Mouse (Mus musculus) CD4-positive, CD25-positive, alpha-beta regulatory T cell, adult 2 months (primary cell): ENCODE results near the gene Cars.
"Not testable (repeated sequence)": the region's sequence is repeated elsewhere in the genome, so short reads cannot be mapped to it uniquely, and the experiment has no call there.

Experiments
- DNase-seq: peaks from one replicate; pipeline ENCODE4 v3.0.0-alpha.2; 2012; ENCODE audit warnings: low read depth, low spot score

Gene Cars

DNA sequence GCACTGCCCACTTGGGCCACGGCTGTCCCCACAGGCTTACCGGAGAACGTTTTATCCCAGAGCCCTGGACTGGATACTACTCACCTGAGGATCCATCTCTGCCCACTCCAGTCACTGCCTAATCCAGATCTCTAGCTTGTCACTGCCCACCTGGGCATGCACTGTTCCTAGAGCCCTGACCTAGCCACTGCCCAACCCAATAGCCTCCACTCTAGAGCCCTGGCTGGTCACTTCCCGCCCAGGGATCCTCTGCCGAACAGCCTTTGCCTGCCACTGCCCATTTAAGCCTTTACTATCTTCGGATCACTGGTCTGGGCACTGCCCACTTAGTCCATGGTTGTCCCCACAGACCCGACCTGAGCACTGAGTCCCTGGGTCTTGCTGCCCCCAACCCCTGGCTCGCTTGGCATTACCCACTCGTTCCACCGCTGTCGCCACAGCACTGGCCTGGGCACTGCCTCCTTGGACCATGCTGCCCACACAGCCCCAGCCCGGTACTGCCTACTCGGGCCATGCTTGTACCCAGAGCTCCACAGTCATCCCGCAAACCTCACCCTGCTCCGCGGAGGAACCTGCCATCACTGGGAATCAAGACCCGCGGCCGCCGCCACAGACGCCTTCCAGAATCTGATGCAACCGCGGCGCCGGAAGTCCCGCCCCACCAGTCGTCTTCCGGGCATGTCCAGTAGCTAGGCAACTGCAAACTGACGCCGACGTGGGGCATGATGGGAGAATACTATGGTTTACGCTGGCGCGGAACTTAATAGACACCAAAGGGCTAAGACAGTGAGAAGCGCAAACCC is at the start of gene Cars:
Cars (minus strand) TSS at position 663 of the 803 bp plus-strand sequence.
- DNase-seq, result peak; percentile 98

DNA sequence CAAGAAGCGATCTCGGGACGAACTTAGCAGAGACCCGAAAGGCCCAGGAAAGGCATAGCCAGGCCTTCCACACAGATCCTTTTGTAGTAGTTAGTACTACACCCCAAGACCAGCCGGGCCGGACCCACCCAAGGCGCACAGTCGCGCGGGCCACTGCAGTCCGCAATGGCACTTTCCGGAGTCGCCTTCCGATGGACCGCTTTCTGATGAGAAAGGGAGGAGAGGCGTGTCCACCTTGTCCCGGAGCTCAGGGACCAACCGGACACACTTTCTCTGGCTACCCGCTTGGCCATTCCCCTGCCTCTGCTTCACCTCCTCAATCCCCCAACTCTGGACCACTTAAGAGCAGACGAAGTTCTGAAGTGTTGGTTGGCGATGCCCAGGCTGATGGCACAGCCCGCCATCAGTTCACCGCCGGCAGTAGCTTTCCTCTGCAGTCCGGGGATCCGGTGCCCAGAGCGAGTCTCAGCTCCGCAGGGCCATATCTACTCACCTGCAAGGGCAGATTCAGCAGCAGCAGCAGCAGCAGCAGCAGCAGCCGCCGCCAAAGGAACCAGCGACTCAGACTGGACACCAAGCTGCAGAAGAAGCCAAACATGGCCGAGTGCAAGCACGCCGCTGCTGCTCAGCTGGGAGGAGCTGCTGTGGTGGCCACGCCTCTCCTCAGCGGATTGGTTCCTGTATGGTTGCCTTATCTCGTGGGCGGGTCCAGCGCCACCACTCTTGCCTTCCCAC is 49.3 kb upstream of the Cars start, which contains the start of gene Tnfrsf22:
Tnfrsf22 (minus strand) TSS at position 628 of the 735 bp plus-strand sequence.
- peak; percentile 94 for DNase-seq

- not testable (repeated sequence) for DNase-seq
Measured at GRCm38 (mm10) chr7:143643949-143644348, 44.1 kb upstream of the Cars start.

DNA sequence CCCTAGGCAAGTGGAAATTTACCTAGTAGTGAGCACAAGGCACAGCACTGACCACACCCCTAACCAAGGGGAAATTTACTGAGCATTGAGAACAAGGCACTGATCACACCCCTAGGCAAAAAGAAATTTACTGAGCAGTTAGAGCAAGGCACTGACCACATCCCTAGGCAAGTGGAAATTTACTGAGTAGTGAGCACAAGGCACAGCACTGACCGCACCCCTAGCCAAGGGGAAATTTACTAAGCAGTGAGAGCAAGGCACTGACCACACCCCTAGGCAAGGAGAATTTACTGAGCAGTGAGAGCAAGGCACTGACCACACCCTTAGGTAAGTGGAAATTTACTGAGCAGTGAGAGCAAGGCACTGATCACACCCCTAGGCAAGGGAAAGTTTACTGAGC is 36.8 kb upstream of the Cars start:
- DNase-seq, result peak; percentile 38

DNA sequence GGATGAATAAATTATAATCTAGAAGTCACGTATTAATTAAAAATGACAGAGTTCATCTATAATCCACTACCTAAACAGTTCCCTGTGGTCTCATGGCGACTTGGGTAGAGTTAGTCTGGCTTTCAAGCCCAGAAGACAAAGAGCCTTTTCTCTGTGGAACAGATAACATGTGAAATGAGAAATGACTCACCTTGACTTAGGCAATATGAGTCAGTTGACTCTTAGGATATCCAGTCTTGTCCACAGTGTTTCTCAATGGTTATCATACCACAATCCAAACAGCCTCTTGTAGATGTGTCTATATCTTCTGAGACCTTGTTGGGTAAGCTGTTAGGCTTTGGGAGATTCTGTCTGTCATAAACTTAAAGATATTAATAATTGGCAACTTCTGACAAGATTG is 31.6 kb upstream of the Cars start:
- no peak for DNase-seq

GRCm38 (mm10) chr7:143629501-143629900 is 29.6 kb upstream of the Cars start:
- DNase-seq, result peak; percentile 76

DNA sequence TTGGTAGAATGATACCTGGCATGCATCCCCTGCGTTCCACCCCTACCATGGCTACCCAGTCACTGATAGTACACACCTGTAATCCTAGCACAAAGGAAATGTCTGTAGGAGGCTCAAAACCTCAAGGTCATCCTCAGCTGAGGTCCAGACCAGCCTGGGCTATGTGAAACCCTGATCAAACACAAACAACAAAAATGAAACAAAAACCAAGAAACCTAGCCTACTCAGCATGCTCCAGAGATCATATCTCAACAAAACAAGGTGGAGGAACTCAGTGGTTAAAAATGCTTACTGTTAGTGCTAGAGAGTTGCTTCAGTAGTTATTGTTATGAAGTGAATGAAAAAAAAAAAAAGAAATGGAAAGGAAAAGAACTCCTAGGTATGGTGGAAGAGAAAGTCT is 28.6 kb upstream of the Cars start, which contains the start of gene Tnfrsf26:
Tnfrsf26 (minus strand) TSS at position 183 of the 400 bp plus-strand sequence.
- peak; percentile 56 for DNase-seq

DNA sequence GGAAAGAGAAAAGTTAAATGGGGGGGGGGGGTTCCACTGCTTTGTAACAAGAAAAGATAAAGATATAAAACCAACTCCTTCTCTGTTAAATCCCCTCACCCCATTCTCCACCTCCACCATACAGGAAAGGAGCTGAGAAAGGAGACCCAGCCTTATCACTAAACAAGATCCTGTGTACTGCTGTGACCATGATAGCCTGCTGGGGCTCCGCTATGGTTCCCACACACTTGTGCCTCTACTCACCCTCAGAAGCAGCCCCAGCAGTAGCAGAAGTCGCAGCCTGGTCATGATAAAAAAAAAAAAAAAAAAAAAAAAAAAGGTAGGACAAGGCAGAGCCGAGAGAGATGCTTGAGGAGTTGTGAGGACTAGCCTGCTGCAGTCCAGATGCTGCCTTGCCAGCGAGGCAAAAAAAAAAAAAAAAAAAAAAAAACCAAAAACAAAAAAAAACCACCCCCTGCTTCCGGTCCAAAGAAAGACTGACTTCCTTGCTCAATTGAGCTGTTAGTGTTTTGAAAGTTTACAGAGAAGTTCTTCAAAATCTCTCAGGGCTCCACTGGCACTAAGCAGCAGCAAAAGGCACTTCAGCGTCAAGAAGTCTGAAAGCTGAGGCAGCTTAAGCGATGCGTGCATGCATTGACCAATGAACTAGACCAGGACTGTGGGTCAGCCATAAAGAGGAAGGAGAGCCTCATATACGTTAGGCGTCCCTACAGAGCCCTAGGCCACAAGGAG is 27.8 kb upstream of the Cars start:
- DNase-seq, result peak; percentile 57

GRCm38 (mm10) chr7:143626178-143626577 is 26.3 kb upstream of the Cars start:
- DNase-seq, result peak; percentile 63

GRCm38 (mm10) chr7:143625151-143625550 is 25.3 kb upstream of the Cars start:
- peak; percentile 63 for DNase-seq

- DNase-seq, result peak; percentile 47
Measured at GRCm38 (mm10) chr7:143624561-143624960, 24.7 kb upstream of the Cars start.

DNA sequence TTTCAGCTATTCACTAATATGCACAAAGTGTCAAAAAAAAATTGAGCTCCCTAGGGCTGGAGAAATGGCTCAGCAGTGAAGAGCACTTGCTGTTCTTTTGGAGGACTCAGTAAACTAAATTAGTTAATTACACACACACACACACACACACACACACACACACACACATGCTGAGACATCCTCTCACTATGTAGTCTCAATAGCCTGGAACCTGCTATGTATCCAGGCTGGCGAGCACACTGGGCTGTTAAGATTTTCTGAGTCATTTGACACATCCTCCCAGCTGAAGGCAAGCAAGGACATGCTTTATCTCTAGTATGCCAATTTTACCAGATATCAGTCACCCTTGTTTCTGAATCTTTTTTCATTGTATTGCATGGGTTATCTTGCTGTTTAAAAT is 21.1 kb upstream of the Cars start:
- DNase-seq, result no peak

- no peak for DNase-seq
Measured at GRCm38 (mm10) chr7:143614404-143615135, 14.7 kb upstream of the Cars start.

GRCm38 (mm10) chr7:143612215-143612614 is 12.3 kb upstream of the Cars start:
- peak; percentile 62 for DNase-seq

- no peak for DNase-seq
Measured at GRCm38 (mm10) chr7:143605321-143605720, 5.4 kb upstream of the Cars start.

GRCm38 (mm10) chr7:143604889-143605288 is 5.0 kb upstream of the Cars start:
- no peak for DNase-seq

DNA sequence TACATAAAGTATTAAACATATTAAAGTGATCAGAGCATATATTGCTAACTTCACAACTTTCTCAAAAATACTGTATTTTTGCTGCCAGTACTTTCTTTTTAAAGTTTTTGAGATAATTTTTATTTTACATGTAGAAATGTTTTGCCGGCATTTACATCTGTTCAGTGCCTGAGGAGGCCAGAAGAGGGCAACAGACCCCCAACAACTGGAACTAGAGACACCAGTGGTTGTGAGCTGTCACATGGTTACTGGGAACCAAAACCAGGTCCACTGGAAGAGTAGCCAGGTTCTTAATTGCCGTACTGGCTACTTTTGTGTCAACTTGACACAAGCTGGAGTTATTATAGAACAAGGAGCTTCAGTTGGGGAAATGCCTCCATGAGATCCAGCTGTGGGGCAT is 1.8 kb upstream of the Cars start:
- DNase-seq, result peak; percentile 51

DNA sequence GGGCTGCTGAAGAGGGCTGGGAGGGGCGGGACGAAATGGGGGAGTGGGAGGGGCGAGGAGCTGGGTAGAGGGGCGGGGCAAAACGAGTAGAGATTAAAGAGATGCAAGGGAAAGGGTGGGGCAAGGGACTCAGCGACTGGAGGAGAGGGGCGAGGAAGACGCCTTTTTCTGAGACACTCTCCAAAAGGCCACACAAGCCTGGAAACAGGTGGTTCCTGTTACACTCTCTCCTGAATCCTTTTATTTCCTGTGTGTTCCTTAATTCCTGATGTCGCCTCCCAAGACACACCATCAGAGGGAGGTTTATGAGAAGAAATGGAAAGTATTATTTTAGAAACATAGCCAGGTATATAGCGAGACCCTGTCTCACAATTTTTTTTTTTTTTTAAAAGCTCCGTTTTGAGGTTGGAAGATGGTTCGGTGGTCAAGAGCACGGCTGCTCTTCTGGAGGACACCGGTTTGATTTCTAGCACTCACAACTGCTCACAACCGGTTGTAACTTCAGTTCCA is 396 bp upstream of the Cars start:
- no peak for DNase-seq

- DNase-seq, result no peak
Measured at GRCm38 (mm10) chr7:143594865-143595264, 5.0 kb downstream of the Cars start.

DNA sequence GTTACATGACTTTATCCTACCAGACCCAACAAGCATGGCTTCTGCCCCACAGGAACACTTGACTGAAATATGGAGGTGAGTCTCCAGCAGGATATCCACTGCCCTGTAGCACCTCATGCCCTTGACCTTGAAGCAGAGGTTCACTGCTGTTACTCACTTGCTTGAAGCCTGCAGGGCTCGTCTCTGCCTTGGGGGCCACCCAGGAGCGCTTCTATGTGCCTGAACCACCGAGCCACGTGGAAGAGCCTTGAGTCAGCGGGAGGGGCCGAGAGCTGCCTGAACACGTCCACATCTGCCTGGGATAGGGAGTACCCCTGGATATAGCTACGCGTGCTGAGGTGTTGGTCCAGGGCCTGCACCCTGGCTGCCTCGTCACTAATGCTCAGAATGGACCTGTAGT is 7.6 kb downstream of the Cars start:
- no peak for DNase-seq

GRCm38 (mm10) chr7:143588006-143588405 is 11.9 kb downstream of the Cars start:
- no peak for DNase-seq
